Mouse (Mus musculus) embryonic facial prominence, embryonic 15.5 days (tissue): ENCODE measurements around the gene Gm42417. TPM values are rescaled to one million over a fixed set of nuclear protein-coding genes. Genes with fewer than 3 reads are reported as not detected.
A peak's percentile ranks its signal among the peaks of the same experiment; 100 is the strongest.

Source experiments
- ATAC-seq: fragments of 200-750 bp; cut with Nextera tagmentation; 2 replicates; pipeline ENCODE4 v1.8.0; 2017; ENCODE audit warnings: low read depth, moderate TSS enrichment; ENCODE audit not compliant: insufficient number of reproducible peaks, low FRiP score, low TSS enrichment
- H3K27ac ChIP-seq: fragments of 300-500 bp; sonication (generic); replicated peaks from 2 replicates; pipeline ENCODE4 v1.5.1; 2015; ENCODE audit warnings: mild to moderate bottlenecking, inconsistent platforms
- H3K27me3 ChIP-seq: fragments of 300-500 bp; sonication (generic); 2 replicates; pipeline ENCODE4 v1.6.1; 2015; ENCODE audit warnings: inconsistent platforms
- H3K36me3 ChIP-seq: fragments of 300-500 bp; sonication (generic); 2 replicates; pipeline ENCODE4 v1.6.1; 2015; ENCODE audit warnings: mild to moderate bottlenecking, inconsistent platforms
- H3K4me1 ChIP-seq: fragments of 300-500 bp; sonication (generic); 2 replicates; pipeline ENCODE4 v1.6.1; 2015; ENCODE audit warnings: inconsistent platforms
- H3K4me2 ChIP-seq: fragments of 300-500 bp; sonication (generic); replicated peaks from 2 replicates; pipeline ENCODE4 v1.6.1; 2015; ENCODE audit warnings: mild to moderate bottlenecking, inconsistent platforms
- H3K4me3 ChIP-seq: fragments of 300-500 bp; sonication (generic); replicated peaks from 2 replicates; pipeline ENCODE4 v1.5.1; 2015; ENCODE audit warnings: mild to moderate bottlenecking, inconsistent platforms
- H3K9ac ChIP-seq: fragments of 300-500 bp; sonication (generic); 2 replicates; pipeline ENCODE4 v1.6.1; 2015; ENCODE audit warnings: inconsistent platforms
- H3K9me3 ChIP-seq: fragments of 300-500 bp; sonication (generic); replicated peaks from 2 replicates; pipeline ENCODE4 v1.6.1; 2016; ENCODE audit warnings: inconsistent platforms
- WGBS: fragments of 180-500 bp; shearing (Covaris S2); methylation state at CpG from one replicate; pipeline ENCODE4 v1.1.7; 2015; 5-methylcytosine and 5-hydroxymethylcytosine counted together
- polyA plus RNA-seq: library from polyadenylated mRNA; unstranded; fragments of >200 nt; fragmentation: Nextera tagmentation; extraction: Ambion mirVana; gene quantifications from 2 replicates; pipeline ENCODE4 v1.2.1, GENCODE M21; 2015

The Gm42417 gene
- polyA plus RNA-seq, 1 experiment from 2014 or later = 0.40 TPM

- peak overlapping the region; percentile 65 for H3K27ac ChIP-seq
- H3K4me2 ChIP-seq = no peak overlapping the region
- 58% methylated on average over 5 of the region's 5 CpGs for WGBS
- ATAC-seq = no peak
- peaks cover 70% of the 10 kb centered on the region for H3K4me1 ChIP-seq
- no peaks in the 10 kb centered on the region for H3K9me3 ChIP-seq
- no peak overlapping the region for H3K4me3 ChIP-seq
- no peaks in the 10 kb centered on the region for H3K27me3 ChIP-seq
- no peaks in the 10 kb centered on the region for H3K36me3 ChIP-seq
- no peak overlapping the region for H3K9ac ChIP-seq
Measured at GRCm38 (mm10) chr1:36574196-36574955, 35.1 kb upstream of the Gm42417 start.

GRCm38 (mm10) chr1:36573524-36573923, 34.3 kb upstream of the Gm42417 start:
- Histone ChIP-seq H3K9ac (no peak overlapping the region), H3K9me3 (no peaks in the 10 kb centered on the region), H3K4me2 (no peak overlapping the region), H3K27ac (peak overlapping the region; percentile 65), H3K4me3 (no peak overlapping the region), H3K36me3 (no peaks in the 10 kb centered on the region), H3K4me1 (peaks cover 73% of the 10 kb centered on the region), H3K27me3 (no peaks in the 10 kb centered on the region)
- WGBS = 64% methylated on average over 8 of the region's 8 CpGs
- no peak for ATAC-seq

- Histone ChIP-seq H3K9ac (no peak overlapping the region), H3K27ac (no peak overlapping the region), H3K4me3 (no peak overlapping the region), H3K4me2 (no peak overlapping the region), H3K36me3 (no peaks in the 10 kb centered on the region), H3K4me1 (peaks cover 82% of the 10 kb centered on the region), H3K9me3 (no peaks in the 10 kb centered on the region), H3K27me3 (no peaks in the 10 kb centered on the region)
- ATAC-seq = no peak
- WGBS = 59% methylated on average over 1 of the region's 1 CpGs
Measured at GRCm38 (mm10) chr1:36572709-36573108, 33.5 kb upstream of the Gm42417 start.

- peak overlapping the region; percentile 34; the same call in 1 of the 2 replicates for H3K27ac ChIP-seq
- 48% methylated on average over 2 of the region's 2 CpGs for WGBS
- H3K4me3 ChIP-seq = no peak overlapping the region
- H3K4me1 ChIP-seq = peaks cover 80% of the 10 kb centered on the region
- H3K36me3 ChIP-seq = no peaks in the 10 kb centered on the region
- ATAC-seq = no peak
- no peaks in the 10 kb centered on the region for H3K9me3 ChIP-seq
- no peak overlapping the region for H3K9ac ChIP-seq
- H3K27me3 ChIP-seq = no peaks in the 10 kb centered on the region
- no peak overlapping the region for H3K4me2 ChIP-seq
Measured at GRCm38 (mm10) chr1:36572140-36572700, 33.0 kb upstream of the Gm42417 start.

GRCm38 (mm10) chr1:36571627-36572026, 32.4 kb upstream of the Gm42417 start:
- H3K9ac ChIP-seq = no peak overlapping the region
- H3K27me3 ChIP-seq = no peaks in the 10 kb centered on the region
- H3K4me1 ChIP-seq = peaks cover 75% of the 10 kb centered on the region
- no peak overlapping the region for H3K4me2 ChIP-seq
- WGBS = 44% methylated on average over 6 of the region's 6 CpGs
- no peak overlapping the region for H3K4me3 ChIP-seq
- no peaks in the 10 kb centered on the region for H3K36me3 ChIP-seq
- ATAC-seq = no peak
- no peaks in the 10 kb centered on the region for H3K9me3 ChIP-seq
- peak overlapping the region; percentile 34; the same call in 1 of the 2 replicates for H3K27ac ChIP-seq

- H3K27ac ChIP-seq = peak overlapping the region; percentile 65; the same call in 1 of the 2 replicates
- 86% methylated on average over 5 of the region's 5 CpGs for WGBS
Measured at GRCm38 (mm10) chr1:36570320-36570719, 31.1 kb upstream of the Gm42417 start.

GRCm38 (mm10) chr1:36569694-36570276, 30.6 kb upstream of the Gm42417 start:
- ATAC-seq = no peak
- Histone ChIP-seq H3K4me2 (no peak overlapping the region), H3K27ac (peak overlapping the region; percentile 65; the same call in 1 of the 2 replicates), H3K9me3 (no peaks in the 10 kb centered on the region), H3K9ac (no peak overlapping the region; the same call in 1 of the 2 replicates), H3K4me3 (no peak overlapping the region), H3K27me3 (no peaks in the 10 kb centered on the region), H3K36me3 (no peaks in the 10 kb centered on the region), H3K4me1 (peaks cover 68% of the 10 kb centered on the region)
- WGBS = 41% methylated on average over 7 of the region's 7 CpGs

More at GRCm38 (mm10) chr1:36570320-36570719, 31.1 kb upstream of the Gm42417 start:
- Histone ChIP-seq H3K4me1 (peaks cover 71% of the 10 kb centered on the region), H3K9me3 (no peaks in the 10 kb centered on the region), H3K9ac (no peak overlapping the region), H3K27me3 (no peaks in the 10 kb centered on the region), H3K4me3 (no peak overlapping the region), H3K36me3 (no peaks in the 10 kb centered on the region), H3K4me2 (no peak overlapping the region)
- ATAC-seq = no peak

- Histone ChIP-seq H3K9ac (no peak overlapping the region), H3K27me3 (no peaks in the 10 kb centered on the region), H3K4me3 (no peak overlapping the region), H3K4me2 (no peak overlapping the region), H3K4me1 (peaks cover 58% of the 10 kb centered on the region), H3K36me3 (no peaks in the 10 kb centered on the region), H3K9me3 (no peaks in the 10 kb centered on the region), H3K27ac (peak overlapping the region; percentile 65)
- ATAC-seq = no peak
- 59% methylated on average over 4 of the region's 4 CpGs for WGBS
Measured at GRCm38 (mm10) chr1:36568776-36569175, 29.5 kb upstream of the Gm42417 start.

GRCm38 (mm10) chr1:36567818-36568603, 28.8 kb upstream of the Gm42417 start:
- Histone ChIP-seq H3K27ac (peak overlapping the region; percentile 65), H3K4me3 (no peak overlapping the region), H3K27me3 (no peaks in the 10 kb centered on the region), H3K4me2 (0 out of 2 replicates have a peak overlapping the region, but pooled peaks have one; percentile 4), H3K4me1 (peaks cover 50% of the 10 kb centered on the region), H3K9ac (no peak overlapping the region), H3K9me3 (no peaks in the 10 kb centered on the region), H3K36me3 (no peaks in the 10 kb centered on the region)
- 28% methylated on average over 21 of the region's 21 CpGs for WGBS
- ATAC-seq = no peak

- Histone ChIP-seq H3K9ac (no peak overlapping the region), H3K27ac (no peak overlapping the region), H3K4me2 (no peak overlapping the region), H3K4me1 (peaks cover 36% of the 10 kb centered on the region), H3K4me3 (no peak overlapping the region), H3K27me3 (no peaks in the 10 kb centered on the region), H3K36me3 (no peaks in the 10 kb centered on the region), H3K9me3 (no peaks in the 10 kb centered on the region)
- 13% methylated on average over 2 of the region's 2 CpGs for WGBS
- ATAC-seq = no peak
Measured at GRCm38 (mm10) chr1:36566425-36566824, 27.2 kb upstream of the Gm42417 start.

- Histone ChIP-seq H3K4me2 (no peak overlapping the region), H3K9me3 (no peaks in the 10 kb centered on the region), H3K9ac (no peak overlapping the region), H3K4me3 (no peak overlapping the region), H3K27me3 (no peaks in the 10 kb centered on the region), H3K36me3 (no peaks in the 10 kb centered on the region), H3K4me1 (peaks cover 33% of the 10 kb centered on the region), H3K27ac (no peak overlapping the region)
- 77% methylated on average over 6 of the region's 6 CpGs for WGBS
- ATAC-seq = no peak
Measured at GRCm38 (mm10) chr1:36564101-36564500, 24.9 kb upstream of the Gm42417 start.
